Mouse (Mus musculus) hindbrain, postnatal 0 days (tissue): Measurements from ENCODE around the gene Eml4. TPM values are rescaled to one million over a fixed set of nuclear protein-coding genes. Genes with fewer than 3 reads are reported as not detected.

Experiments
- ATAC-seq: fragments of 200-750 bp; cut with Nextera tagmentation; 2 replicates; pipeline ENCODE4 v1.8.0; 2017; ENCODE audit warnings: mild to moderate bottlenecking, moderate TSS enrichment, moderate library complexity
- DNase-seq: peaks from one replicate; pipeline ENCODE4 v3.0.0-alpha.2; 2015; ENCODE audit warnings: low spot score
- H3K27ac ChIP-seq: fragments of 300-500 bp; sonication (generic); 2 replicates; pipeline ENCODE4 v1.5.1; 2014; ENCODE audit warnings: mild to moderate bottlenecking
- H3K27me3 ChIP-seq: fragments of 300-500 bp; sonication (generic); 2 replicates; pipeline ENCODE4 v1.6.1; 2014; ENCODE audit warnings: low read length, mixed read lengths; ENCODE audit not compliant: insufficient read depth
- H3K36me3 ChIP-seq: fragments of 300-500 bp; sonication (generic); 2 replicates; pipeline ENCODE4 v1.6.1; 2014; ENCODE audit warnings: low read length, mixed read lengths; ENCODE audit not compliant: insufficient read depth
- H3K4me1 ChIP-seq: fragments of 300-500 bp; sonication (generic); 2 replicates; pipeline ENCODE4 v1.6.1; 2014; ENCODE audit warnings: antibody characterized with exemption, low read length, mixed read lengths; ENCODE audit not compliant: insufficient read depth
- H3K4me2 ChIP-seq: fragments of 300-500 bp; sonication (generic); 2 replicates; pipeline ENCODE4 v1.6.1; 2014; ENCODE audit warnings: low read depth, mild to moderate bottlenecking, low read length, moderate library complexity, mixed read lengths
- H3K4me3 ChIP-seq: fragments of 300-500 bp; sonication (generic); 2 replicates; pipeline ENCODE4 v1.5.1; 2014; ENCODE audit warnings: low read length
- H3K9ac ChIP-seq: fragments of 300-500 bp; sonication (generic); replicated peaks from 2 replicates; pipeline ENCODE4 v1.6.1; 2014; ENCODE audit warnings: mild to moderate bottlenecking, low read length, moderate library complexity, mixed read lengths
- H3K9me3 ChIP-seq: fragments of 300-500 bp; sonication (generic); 2 replicates; pipeline ENCODE4 v1.6.1; 2016; ENCODE audit warnings: low read length, mixed read lengths
- CTCF ChIP-seq: IDR thresholded peaks from 2 replicates; pipeline ENCODE4 v1.5.1; 2016; ENCODE audit warnings: antibody characterized with exemption, control low read depth, low read depth
- WGBS: fragments of 180-500 bp; shearing (Covaris S2); extraction: QIAGEN DNeasy Blood & Tissue Kit; methylation state at CpG from one replicate; pipeline ENCODE4 v1.1.7; 2014; 5-methylcytosine and 5-hydroxymethylcytosine counted together
- polyA plus RNA-seq: library from polyadenylated mRNA; unstranded; fragments of >200 nt; fragmentation: Nextera tagmentation; extraction: Ambion mirVana; gene quantifications from 2 replicates; pipeline ENCODE4 v1.2.1, GENCODE M21; 2015
- total RNA-seq: library from RNA; depleted of rRNA; stranded (reverse); fragments of >200 nt; gene quantifications from 2 replicates; pipeline ENCODE4 v1.2.3, GENCODE M21; 2014

The Eml4 gene
- total and polyA plus RNA-seq, 2 experiments from 2014 or later = 20.2 to 42.9 TPM

GRCm38 (mm10) chr17:83482817-83483536 lies 132.2 kb downstream of the Eml4 start:
- Histone ChIP-seq H3K4me1 (no peaks in the 10 kb centered on the region), H3K27me3 (no peaks in the 10 kb centered on the region), H3K9me3 (no peaks in the 10 kb centered on the region), H3K27ac (no peak overlapping the region), H3K9ac (no peak overlapping the region), H3K4me2 (no peak overlapping the region), H3K36me3 (peaks cover 20% of the 10 kb centered on the region; the same call in 1 of the 2 replicates), H3K4me3 (no peak overlapping the region)
- 96% methylated on average over 7 of the region's 7 CpGs for WGBS
- no peak for ATAC-seq
- no peak for TF ChIP-seq CTCF
- no peak for DNase-seq

GRCm38 (mm10) chr17:83483784-83484183 lies 133.1 kb downstream of the Eml4 start:
- H3K36me3 ChIP-seq = peaks cover 12% of the 10 kb centered on the region; the same call in 1 of the 2 replicates
- WGBS = 71% methylated on average over 2 of the region's 2 CpGs
- H3K4me2 ChIP-seq = no peak overlapping the region
- no peak overlapping the region for H3K9ac ChIP-seq
- no peaks in the 10 kb centered on the region for H3K27me3 ChIP-seq
- no peaks in the 10 kb centered on the region for H3K9me3 ChIP-seq
- TF ChIP-seq CTCF = no peak
- DNase-seq = no peak
- H3K27ac ChIP-seq = no peak overlapping the region
- H3K4me3 ChIP-seq = no peak overlapping the region
- H3K4me1 ChIP-seq = no peaks in the 10 kb centered on the region
- ATAC-seq = no peak

DNA sequence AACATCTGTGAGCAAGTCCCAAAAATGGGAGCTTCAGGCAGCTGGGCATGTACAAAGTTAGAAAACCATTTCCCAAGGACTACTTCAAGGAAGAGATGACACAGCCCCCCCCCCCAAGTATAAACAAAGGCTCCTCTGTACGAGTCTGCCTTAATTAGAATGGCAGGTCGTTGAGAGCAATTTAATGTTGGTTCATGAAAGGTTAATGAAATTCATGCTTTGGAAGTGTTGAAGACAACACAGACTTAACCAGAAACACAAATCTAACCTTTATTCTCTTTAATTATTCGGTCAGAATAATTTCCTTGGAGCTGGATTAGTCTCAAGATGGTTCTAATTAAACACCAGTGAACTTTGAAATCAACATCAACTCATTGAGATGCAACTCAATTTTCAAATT lies 137.0 kb downstream of the Eml4 start:
- no peak for DNase-seq
- no peaks in the 10 kb centered on the region for H3K27me3 ChIP-seq
- 42% methylated on average over 3 of the region's 3 CpGs for WGBS
- no peak for ATAC-seq
- no peaks in the 10 kb centered on the region for H3K36me3 ChIP-seq
- TF ChIP-seq CTCF = no peak
- no peak overlapping the region for H3K9ac ChIP-seq
- no peak overlapping the region for H3K4me3 ChIP-seq
- no peak overlapping the region for H3K27ac ChIP-seq
- H3K4me2 ChIP-seq = no peak overlapping the region
- no peaks in the 10 kb centered on the region for H3K9me3 ChIP-seq
- H3K4me1 ChIP-seq = no peaks in the 10 kb centered on the region

DNA sequence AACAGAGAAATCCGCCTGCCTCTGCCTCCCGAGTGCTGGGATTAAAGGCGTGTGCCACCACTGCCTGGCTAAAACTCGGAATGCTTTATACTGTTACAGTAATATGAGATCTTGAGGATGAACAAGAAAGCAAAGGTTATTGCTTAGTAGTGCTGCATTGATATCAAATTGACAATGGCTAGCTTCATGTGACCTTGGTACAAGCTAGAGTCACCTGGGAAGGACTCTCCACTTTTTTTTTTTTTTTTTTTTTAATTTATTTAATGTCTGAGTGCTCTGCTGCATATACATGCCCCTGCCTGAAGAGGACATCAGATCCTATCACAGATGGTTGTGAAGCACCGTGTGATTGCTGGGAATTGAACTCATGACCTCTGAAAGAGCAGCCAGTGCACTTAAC lies 148.2 kb downstream of the Eml4 start:
- Histone ChIP-seq H3K4me3 (no peak overlapping the region), H3K36me3 (peaks cover 34% of the 10 kb centered on the region), H3K9ac (no peak overlapping the region), H3K9me3 (no peaks in the 10 kb centered on the region), H3K27me3 (no peaks in the 10 kb centered on the region), H3K27ac (no peak overlapping the region), H3K4me2 (no peak overlapping the region), H3K4me1 (no peaks in the 10 kb centered on the region)
- no peak for TF ChIP-seq CTCF
- ATAC-seq = no peak
- DNase-seq = no peak
- 95% methylated on average over 5 of the region's 5 CpGs for WGBS

DNA sequence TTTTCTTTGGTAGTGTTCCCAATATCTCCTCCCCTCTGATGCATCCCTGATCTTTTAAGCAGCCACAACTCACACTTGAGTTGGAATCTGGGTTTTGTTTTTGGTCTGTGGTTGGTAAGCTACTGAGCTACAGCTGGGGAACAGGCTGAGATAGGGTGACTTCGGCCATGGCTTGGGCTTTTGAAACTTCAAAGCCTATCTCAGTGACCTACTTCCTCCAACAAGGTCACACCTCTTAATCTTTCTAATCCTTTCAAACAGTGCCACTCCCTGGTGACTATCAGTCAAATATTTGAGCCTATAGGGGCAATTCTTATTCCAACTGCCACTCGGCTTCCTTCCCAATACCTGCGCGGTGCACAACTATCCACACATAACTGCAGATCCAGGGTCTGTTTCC lies 149.0 kb downstream of the Eml4 start:
- Histone ChIP-seq H3K27me3 (no peaks in the 10 kb centered on the region), H3K27ac (no peak overlapping the region)

GRCm38 (mm10) chr17:83503693-83504092 lies 153.0 kb downstream of the Eml4 start:
- no peak overlapping the region for H3K4me3 ChIP-seq
- no peak overlapping the region for H3K9ac ChIP-seq
- H3K27me3 ChIP-seq = no peaks in the 10 kb centered on the region
- H3K9me3 ChIP-seq = no peaks in the 10 kb centered on the region
- no peak for ATAC-seq
- H3K36me3 ChIP-seq = peaks cover 22% of the 10 kb centered on the region
- H3K4me2 ChIP-seq = no peak overlapping the region
- WGBS = 92% methylated on average over 2 of the region's 2 CpGs
- H3K4me1 ChIP-seq = no peaks in the 10 kb centered on the region
- H3K27ac ChIP-seq = no peak overlapping the region
- TF ChIP-seq CTCF = no peak
- DNase-seq = no peak

More for the DNA sequence above, 149.0 kb downstream of the Eml4 start:
- Histone ChIP-seq H3K9ac (no peak overlapping the region), H3K9me3 (no peaks in the 10 kb centered on the region), H3K4me2 (no peak overlapping the region), H3K4me3 (no peak overlapping the region), H3K36me3 (peaks cover 34% of the 10 kb centered on the region), H3K4me1 (no peaks in the 10 kb centered on the region)
- WGBS = 95% methylated on average over 4 of the region's 4 CpGs
- TF ChIP-seq CTCF = no peak
- DNase-seq (no peak), ATAC-seq (no peak)

GRCm38 (mm10) chr17:83512130-83512529 lies 161.4 kb downstream of the Eml4 start:
- Histone ChIP-seq H3K9ac (no peak overlapping the region), H3K4me2 (no peak overlapping the region), H3K9me3 (no peaks in the 10 kb centered on the region), H3K4me1 (peaks cover 15% of the 10 kb centered on the region; the same call in 1 of the 2 replicates), H3K4me3 (no peak overlapping the region), H3K27me3 (no peaks in the 10 kb centered on the region), H3K36me3 (no peaks in the 10 kb centered on the region), H3K27ac (no peak overlapping the region)
- WGBS = 86% methylated on average over 3 of the region's 3 CpGs
- no peak for TF ChIP-seq CTCF
- DNase-seq (no peak), ATAC-seq (no peak)
